Mouse (Mus musculus) inflammation-experienced regulatory T-cells, adult 6 months (primary cell): ENCODE measurements around the gene Gm49711. TPM values are rescaled to one million over a fixed set of nuclear protein-coding genes. Genes with fewer than 3 reads are reported as not detected.
A peak's percentile ranks its signal among the peaks of the same experiment; 100 is the strongest.

Experiments
- ATAC-seq: one replicate; pipeline ENCODE4 v1.8.0; 2017
- polyA plus RNA-seq, 3 experiments: library from polyadenylated mRNA; unstranded; fragments of 100-300 nt; shearing (Covaris generic); gene quantifications; one replicate each; pipeline ENCODE4 v1.2.1; 2017

The Gm49711 gene
- not detected for polyA plus RNA-seq

DNA sequence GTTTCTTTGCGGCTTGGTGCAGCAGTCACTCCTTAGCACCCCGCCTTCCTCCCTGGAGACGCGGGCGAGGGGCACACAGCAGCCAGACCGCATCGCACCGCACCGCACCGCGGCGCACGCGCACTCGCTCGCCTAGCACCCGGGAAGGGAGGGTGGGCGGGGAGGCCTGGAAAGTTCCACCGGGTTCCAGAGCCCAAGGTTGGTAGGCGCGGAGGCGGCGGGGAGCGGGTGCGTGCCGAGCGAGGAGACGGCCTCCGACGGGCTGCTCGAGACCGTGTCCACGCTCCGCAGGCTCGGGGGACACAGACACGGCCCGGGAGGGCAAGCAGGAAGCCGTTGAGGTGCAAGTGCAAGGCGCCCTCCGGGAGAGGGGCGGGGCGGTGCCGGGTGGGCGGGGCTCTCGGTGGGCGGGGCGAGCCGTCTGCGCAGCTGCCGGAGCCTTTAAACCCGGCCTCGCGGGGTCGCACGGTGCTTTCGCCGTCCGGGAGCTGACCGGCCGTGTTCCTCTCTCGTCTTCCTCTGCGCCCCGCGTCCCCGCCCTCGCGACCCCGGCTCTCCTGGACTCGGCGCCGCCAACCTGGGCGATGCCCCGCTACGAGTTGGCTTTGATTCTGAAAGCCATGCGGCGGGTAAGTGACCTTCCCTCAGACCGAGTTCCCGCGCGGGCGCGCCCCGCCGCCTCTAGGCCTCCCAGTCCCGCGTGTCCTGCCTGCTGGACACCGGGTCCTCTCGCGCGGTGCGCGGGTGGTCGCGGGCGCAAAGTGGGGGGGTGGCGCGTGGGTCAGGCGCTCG lies at the start of gene Gm49711, which contains the start of the genes Mrps6 and Slc5a3:
Gm49711 (plus strand) TSS at position 465 of the 792 bp plus-strand sequence.
Mrps6 (plus strand) TSS at position 419 of the 792 bp plus-strand sequence.
Slc5a3 (plus strand) TSS at position 471 of the 792 bp plus-strand sequence.
- peak; percentile 53 for ATAC-seq

DNA sequence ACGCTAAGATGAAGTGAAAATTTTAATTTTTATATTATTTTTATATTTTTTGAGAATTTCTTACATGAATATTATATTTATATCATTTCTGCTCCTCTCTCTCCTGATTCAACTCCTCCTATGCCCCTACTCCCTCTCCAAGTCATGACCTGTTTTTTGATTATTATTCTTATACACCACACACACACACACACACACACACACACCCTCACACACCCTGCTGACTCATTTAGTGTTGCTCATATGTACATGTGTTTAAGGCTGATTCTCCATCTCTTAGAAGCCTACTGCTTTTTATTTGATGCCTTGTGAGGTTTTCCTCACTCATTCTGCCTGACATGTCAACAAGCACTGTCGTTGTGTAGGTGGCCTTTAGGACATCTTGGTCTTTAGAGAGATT lies 48.5 kb upstream of the Gm49711 start:
- no peak for ATAC-seq

DNA sequence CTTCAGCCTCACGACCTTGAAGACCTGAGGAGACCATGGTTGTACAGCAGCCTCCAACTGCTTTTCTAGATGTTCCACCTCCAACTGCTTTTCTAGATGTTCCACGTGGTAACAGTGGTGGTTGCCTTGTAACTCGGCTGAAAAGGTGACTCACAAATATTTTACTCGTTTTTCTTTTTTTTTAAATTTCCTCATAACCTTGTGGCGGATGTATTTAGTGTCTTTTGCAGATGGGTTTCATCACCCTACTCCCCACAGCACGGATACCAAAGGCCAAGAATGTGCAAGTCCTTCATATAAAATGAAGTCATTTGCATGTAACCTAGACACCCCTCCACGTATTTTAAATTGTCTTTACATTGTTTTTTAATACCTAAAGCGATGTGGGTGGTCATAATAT lies 41.3 kb upstream of the Gm49711 start:
- ATAC-seq: no peak

DNA sequence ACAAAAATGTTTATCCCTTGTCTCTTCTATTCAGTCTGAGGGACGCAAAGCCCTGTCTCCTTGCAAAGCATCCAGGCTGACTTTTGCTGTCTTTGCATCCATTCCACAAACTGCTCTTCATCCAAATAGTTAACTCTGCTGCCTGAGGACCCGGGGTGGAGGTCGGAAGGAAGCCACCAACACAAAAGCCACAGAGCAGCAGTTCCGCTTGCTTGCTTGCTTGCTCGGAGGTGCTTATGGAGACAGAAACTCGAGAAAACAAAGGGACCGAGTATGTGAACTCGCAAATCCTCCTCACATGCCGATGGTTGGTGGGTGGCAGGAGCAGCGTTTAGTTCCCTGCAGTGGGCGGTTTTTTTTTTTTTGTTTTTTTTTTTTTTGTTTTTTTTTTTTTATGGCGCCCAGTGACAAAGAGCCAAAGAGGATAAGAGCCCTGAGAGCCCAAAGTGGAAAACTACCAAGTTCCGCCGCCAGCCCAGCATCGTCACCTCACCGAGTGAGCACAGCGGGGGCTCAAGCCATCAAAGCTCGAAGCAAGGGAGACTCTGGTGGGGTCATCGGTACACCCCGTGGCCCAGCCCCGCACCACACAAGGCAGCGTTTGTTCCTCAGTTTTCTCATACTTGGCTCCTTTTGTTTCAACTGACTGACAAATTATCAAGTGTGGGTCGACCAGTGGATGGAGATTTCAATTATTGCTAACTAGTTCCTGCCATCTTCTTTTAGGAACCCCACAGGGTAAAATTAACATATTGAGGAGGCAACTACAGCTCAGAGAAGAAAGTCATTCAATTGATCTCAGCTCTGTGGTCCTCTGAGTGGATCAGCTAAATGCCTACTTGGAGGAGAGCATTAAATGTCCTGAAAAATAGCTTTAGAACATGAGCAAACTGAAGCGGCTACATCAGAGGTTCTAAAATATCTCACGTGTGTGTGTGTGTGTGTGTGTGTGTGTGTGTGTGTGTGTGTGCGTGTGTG lies 38.7 kb upstream of the Gm49711 start:
- peak; percentile 71 for ATAC-seq

DNA sequence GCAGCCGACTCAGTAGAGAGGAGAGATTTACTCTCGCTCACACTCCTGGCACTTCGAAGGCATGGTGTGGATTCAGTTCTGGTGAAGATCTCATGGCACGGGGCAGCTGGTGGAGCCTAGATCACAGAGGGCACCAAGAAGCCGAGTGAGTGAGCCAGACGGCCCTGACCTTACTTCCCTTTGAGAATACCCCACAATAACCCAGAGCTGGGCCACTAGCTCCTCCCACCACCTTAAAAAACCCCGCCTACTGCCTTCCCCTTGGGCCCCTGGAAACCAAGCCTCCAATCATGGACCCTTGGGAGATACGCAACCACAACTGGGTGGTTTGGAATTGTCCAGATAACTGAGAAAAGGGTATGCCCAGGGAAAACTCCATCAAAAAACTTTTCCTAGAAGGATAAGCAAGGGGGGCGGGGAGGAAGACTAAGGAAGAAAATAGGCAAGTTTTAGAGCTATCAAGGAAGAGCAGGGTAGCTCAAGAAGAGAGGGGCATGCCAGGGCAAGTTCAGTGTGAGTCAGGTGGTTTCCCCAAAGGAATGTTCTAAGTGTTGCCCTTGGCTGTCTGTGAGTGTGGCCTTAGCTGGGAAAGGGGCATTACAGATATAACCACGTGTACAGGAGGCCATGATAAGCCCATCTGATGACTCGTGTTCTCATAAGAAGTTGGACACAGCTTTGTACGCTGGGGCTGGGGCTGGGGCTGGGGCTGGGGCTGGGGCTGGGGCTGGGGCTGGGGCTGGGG lies 36.3 kb upstream of the Gm49711 start:
- no peak for ATAC-seq

DNA sequence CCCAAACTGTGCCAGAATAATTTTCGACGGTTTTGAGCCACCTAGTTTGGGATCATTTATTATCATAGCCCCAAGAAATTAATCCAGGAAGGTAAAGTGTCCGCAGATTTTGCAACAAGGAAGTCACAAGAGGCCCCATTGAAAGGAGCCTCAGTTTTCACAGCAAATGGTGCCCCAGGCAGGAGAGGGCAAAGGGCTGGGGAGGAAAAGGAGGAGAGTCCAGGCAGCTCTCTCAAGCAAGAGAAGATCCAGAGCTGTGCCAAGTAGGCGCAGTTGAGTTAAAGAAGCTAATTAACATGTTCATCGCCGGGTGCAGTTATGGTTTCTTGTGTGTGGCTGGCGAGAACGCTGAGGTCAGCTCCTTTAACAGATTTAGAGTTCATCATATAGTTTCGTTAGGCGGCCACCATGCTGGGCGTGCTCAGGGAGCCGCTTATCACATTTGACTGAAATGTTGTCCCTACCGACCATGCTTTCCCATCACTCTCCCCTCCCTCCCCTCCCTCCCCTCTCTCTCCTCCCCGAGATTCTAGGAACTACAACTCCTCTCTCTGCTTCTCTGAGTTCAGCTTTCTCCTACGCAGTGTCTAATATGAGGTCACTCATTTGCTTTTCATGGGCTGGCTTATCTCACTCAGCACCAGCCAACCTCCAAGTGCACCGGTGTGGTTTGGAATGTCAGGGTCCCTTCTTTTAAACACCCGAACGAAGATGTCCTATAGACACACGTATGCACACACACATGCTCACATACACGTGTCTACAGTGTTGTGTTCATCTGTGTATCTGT lies 35.4 kb upstream of the Gm49711 start:
- ATAC-seq: no peak

DNA sequence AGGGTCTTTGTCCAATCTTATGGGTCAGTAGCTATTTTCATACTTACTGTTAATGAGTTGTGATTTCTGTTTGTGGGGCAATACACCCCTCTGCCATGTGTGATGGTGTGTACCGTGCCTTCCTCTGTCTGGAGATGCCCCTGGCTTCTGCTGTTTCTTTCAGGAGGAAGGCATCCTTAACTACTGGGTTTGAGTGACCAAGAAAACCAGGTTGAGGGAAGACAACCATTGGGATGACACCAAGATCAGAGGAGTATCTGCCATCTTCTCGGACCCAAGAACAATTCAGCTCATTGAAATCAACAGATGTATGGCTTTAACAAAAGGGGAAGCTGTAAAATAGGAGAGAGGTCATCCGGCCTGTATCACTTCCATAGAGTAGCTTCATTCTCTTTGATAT lies 24.8 kb upstream of the Gm49711 start:
- no peak for ATAC-seq

DNA sequence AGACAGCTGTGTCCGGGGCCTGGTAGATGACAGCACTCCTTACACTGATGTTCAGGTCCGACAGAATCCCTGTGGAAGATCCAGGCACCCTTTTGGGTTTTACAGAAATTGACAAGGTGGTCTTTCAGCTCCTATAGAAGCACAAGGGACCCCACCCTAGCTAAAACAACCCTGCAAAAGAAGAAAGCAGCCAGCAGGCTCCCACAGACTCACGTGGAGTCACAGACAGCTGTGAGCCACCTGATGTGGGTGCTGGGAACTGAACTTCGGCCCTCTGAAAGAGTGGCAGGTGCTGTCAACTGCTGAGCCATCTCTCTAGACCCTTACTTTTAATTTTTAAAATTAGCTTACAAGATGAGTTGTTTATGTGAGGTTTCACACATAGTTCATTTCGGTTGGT lies 23.4 kb upstream of the Gm49711 start:
- ATAC-seq: no peak

DNA sequence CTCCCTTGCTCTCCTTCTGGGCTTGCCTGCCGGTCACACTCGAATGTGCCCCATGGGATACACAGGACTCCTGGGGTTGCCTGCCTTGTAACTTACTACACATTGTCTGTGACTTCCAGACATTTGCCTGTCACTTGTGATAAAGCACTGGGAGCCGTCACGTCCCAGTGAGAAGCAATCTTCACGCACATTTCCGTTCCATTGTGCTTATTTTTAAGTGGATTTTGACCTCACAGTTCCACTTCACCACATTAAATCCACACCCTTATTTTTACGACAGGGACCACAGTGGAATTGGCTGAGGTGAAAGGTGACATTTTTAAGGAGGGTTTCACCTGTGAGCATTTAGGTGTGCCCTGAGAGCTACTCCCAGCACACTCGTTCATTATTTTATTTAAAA lies 21.4 kb upstream of the Gm49711 start:
- ATAC-seq: no peak

DNA sequence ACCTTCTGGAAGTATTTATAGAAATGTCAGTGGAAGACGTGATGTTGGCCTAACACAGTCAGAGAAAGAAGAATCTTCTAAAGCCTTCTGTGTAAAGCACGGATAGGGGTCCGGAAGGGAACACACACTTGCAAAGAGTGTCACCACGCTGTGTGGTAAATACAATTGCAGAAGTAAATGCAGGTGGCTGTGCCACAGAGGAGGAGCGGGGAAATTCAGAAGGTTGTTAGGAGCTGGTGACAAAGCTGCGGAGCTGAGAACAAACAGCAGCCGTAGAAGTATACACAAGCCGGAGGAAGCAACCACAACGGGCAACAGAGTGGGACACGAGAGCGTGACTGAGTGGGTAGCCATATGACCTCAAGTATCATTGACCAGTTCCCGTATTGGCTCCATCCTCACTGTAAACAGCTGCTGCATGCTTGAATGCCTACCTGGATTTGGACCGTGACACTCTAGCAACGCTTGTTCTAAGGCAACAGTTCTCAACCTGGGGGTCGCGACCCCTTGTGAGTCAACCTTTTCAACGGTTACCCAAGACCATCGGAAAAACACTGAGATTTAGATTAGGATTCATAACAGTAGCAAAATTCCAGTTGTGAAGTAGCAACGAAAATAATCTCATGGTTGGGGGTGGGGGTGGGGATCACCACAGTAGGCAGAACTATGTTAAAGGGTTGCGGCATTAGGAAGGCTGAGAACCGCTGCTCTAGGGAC lies 20.1 kb upstream of the Gm49711 start:
- ATAC-seq: no peak

DNA sequence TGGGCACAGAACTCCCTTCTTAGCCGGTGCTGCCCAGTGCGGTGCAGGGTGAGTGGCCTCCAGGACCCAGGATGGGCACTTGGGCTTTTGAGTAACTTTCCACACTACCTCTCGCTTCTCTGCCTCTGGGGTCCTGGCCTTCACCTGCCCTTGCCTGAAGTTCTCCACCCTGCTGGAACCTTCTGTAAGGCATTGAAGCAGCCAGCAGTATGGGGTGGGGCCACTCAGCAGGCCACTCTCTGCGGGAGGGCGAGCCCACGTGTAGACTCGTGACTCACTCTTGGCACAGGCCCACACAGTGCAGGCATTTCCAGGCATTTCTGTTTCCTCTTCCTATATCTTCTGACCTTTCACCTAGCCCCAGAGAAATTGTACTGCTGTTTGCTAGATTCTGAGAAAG lies 18.7 kb upstream of the Gm49711 start:
- no peak for ATAC-seq

DNA sequence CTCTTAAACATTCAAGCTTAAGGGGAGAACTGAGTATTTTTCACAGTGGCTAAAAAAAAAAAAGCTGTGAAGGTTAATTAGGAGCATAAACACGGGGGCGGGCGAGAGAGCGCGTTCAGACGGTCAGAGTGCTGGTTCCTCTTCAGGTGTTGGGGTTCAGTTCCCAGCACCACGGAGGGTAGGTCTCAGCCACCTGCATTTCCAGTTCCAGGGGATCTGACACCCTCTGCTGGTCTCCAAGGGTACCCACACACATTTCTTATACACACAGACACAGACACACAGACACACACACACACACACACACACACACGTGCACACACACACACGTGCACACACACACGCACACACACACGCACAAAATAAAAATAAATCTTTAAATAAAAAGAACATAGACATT lies 18.1 kb upstream of the Gm49711 start:
- ATAC-seq: no peak

DNA sequence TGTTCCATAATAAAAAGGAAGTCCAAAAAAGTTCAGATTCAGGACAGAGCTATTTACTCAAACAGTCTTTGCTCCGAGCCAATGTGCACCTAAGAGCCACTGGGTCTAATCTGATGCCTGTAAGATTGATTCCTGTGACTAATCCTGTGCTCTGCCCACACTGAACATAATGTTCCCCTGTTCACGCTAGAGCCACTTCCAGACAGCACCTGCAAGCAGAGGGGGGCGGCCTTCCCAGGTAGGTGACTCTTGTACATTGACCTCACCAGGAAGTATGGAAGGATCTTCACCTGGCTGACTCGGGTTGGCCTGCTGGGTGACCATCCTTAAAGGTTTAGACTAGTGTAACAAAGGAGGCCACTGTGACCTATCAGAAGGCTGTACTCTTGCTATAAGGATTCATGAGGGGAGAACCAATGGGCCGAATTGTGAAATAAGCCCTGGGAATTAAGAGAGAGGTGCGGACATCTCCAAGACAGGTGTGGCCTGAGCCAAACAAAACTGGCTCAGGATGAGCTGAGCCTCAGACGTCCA lies 6.3 kb upstream of the Gm49711 start:
- no peak for ATAC-seq

DNA sequence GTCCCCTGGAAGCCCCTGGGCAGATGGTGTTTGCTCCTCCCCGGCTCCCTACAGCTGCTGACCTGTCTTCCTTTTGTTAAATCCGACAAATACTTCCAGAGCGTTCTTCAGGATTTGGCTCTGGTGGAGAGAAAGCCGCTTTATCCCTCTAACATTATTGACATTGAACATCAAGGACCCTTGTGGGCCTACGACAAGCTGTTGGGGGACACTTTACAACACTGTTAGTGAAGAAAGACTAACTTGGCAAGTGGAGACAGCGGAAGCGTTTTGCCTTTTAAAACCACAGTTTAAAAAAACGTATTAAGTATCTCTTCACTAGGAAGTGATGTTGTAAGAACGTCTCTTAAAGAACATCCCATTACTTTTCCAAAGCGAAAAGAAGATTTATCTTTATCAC lies 5.5 kb upstream of the Gm49711 start:
- ATAC-seq: no peak

DNA sequence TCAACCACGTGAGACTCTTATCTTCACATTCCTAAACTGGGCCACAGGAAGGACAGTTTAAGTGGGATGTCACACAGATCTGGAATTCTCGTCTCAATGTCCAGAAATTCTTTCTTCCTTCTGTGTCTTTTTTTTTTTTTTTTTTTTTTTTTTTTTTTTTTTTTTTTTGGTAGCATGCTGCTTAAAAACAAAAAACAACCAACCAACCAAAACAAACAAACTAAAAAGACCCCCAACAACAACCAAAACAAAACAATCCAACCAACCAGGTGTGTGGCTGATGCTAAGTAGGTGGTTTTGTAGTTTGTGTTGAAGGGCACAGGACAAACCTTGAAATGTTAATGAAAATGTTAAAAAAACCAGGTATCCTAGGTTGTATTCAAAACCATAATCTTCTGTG lies 1.4 kb upstream of the Gm49711 start:
- no peak for ATAC-seq

DNA sequence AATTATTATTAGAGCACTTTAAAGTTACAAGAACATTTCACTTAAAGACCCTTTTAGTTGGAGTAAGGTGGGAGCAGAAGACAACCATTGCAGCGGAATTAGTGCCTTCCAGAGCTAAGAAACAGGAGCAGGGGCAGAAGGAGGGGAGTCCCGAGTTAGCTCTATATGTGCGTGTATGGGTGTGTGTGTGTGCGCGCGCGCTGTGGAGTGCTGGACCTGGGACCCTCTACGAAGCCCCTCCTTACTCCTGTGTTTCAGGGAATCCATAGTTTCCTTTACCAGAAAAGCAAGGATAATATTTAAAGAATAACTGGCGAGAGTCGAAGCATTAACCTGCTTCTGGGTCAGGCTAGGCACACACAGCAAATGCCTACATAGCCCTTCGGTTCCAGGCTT lies 662 bp upstream of the Gm49711 start:
- no peak for ATAC-seq

DNA sequence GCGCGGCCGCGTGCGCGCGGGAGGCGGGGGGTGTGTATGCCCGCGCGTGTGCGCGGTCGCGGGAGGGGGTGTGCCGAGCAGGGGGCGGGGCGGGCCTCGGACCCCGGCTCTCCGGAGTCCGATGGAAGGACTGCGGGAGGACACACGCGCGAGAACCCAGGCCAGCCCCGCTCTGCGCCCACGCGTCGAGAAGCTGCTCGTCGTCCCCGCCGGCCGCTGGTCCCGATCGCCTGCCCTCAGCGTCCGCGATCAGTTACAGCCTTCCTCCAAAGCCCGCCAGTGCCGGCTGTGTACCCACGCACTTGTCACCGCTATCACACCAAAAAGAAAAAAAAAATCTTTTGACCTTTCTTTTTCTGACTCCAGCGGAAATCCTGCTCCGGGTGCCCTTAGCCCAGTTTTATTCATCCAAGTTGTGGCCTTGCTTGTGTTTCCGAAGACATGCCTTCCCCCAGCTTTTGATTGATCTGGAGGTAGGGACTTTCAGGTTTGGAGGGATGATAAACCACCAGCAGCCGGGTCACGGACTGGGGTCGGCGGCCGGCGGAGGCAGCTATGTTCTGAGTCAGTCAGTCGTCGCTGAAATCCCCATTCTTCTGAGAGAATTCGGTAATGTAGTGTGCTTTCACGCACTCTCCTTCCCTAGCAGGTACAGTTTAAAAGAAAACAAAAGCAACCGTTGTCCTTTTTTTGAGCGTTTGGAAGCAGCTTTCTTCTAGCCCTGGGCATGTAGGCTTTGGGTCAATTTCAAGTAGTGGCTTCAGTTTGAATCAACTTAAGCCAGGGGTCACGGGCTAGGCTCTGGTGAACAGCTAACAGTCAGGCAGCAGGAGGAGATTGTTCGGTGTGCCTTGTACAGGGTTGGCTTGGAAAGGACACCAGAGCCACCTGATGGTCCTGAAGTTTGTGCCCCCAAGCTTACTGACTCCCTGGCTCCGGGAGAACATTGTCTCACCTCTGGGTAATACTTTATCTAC lies 816 bp downstream of the Gm49711 start:
- peak; percentile 39 for ATAC-seq

DNA sequence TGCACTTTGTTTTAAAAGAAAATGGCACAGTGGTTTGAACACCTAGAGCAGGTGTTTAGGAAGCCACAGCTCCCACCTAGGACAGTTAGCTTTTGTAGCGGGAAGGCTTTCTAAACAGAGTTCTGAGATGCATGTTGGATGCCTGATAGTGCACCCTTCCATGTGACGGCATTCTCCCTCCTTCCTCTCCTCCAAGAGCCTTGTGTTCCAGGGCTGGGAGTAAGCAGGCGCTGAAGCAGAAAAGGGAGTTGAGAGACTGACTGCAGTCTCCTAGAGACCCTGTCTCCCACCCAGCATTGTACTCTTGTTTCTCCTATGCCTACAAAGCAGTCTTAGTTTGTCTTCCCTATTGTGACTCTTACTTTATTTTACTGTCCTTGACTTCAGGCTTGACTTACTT lies 2.1 kb downstream of the Gm49711 start:
- ATAC-seq: no peak

DNA sequence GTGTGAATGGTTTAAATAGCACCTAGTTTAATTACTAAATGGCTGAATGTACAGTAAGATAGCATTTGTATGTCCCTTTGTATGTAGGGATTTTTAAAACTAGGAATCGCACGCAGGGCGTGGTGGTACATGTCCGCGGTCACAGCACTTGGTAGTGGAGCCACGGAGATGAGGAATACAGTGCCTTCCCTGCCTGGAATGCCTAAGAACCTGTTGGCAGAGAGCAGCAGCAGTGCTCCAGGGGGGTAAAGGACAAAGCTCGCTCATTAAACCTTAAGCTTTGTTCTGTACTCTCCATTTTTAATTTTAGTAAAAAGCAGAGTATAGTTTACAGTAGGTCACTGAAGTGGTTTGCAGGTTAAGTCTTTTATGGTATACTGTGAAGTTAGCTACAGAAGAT lies 3.5 kb downstream of the Gm49711 start:
- ATAC-seq: no peak

DNA sequence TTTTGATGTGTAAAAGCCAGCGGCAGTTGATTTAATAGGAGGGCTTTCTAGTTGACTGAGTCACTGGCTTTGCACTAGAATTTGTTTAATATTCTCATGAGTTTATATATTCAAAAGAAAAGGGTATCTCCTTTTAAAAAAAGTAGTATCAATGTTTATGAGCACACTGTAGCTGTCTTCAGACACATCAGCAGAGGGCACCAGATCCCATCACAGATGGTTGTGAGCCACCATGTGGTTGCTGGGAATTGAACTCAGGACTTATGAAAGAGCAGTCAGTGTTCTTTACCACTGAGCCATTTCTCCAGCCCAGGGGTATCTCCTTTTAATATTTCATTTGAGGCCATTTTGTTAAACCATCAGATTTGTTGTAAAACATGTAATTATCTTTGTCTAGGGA lies 4.7 kb downstream of the Gm49711 start:
- no peak for ATAC-seq
